Mouse (Mus musculus): ENCODE data around the gene Necab3.

The Necab3 gene

DNA sequence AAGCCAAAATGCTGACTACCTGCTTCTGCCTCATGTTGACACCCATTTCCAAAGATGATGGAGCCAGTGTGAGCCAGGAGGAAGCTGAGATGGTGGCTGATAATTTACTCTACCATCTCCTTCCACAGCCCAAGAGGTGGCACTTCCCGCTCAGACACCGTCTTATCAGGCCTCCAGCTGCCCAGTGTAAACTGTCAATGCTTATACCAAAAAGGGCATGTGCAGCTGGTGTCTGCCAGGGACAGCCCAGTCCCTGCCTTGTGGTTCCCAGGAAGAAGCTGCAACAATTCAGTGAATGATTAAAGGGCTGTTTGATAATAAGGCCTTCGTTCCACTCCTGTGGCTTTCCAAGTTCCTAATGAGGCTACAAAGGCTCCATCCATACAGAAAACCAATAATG lies 20.0 kb downstream of the Necab3 start:
- DNase-seq, result no peak

DNA sequence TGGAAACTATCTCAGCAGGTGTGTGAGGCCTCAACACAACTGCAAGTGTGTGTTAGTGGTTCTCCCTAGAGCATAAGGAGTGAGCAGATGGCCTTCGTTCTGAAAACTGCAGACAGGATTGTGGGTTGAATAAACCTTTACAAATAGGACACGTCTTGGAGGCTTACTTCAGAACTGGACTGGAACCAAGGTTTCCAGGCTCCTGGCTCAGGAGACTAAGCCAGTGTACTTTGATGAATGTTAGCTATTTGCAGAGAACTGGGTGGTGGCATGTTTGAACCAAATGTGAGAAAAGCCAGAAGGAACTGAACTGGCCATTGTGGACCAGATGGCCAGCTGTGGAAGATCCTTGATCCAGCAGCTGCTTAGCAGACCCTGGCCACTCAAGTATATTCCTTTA lies 20.4 kb downstream of the Necab3 start:
- peak; percentile 80 for DNase-seq

DNA sequence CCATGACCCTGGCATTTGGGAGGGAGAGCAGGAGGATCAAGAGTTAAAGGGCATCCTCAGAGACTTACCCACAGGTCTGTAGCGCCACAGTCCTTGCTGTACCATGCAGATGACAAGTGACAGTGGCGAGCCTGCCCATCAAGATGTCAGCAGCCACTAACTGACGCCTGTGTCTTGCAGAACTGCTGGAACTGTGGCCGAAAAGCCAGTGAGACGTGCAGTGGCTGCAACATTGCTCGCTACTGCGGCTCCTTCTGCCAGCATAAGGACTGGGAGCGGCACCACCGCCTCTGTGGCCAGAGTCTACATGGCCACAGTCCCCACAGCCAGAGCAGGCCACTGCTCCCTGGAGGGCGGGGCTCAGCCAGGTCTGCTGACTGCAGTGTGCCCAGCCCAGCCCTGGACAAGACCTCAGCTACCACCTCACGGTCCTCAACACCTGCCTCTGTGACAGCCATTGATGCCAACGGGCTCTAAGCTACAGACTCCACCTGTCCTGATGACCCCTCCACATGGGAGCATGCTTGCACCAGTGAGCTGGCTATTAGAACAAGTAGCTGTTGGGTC lies 23.9 kb downstream of the Necab3 start:
- DNase-seq, result no peak

DNA sequence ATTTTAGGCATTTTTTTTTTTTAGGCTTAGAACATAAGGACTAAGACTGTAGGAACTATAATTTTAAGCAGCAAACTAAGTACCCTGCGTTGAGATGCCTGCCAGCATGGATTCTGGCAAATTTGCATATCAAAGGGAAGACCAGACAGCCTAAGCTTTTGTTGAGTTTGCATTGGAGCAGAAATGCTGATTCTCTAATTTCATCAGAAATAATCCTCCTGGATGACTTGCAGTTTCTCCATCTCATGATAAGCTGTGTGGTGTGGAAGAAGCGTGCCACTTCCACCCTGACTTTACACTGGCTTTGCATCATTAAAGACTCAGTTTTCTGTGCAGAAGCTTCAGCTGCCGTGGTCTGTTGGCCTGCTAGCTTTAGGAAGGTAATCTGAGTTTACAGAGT lies 25.8 kb downstream of the Necab3 start:
- no peak for DNase-seq

DNA sequence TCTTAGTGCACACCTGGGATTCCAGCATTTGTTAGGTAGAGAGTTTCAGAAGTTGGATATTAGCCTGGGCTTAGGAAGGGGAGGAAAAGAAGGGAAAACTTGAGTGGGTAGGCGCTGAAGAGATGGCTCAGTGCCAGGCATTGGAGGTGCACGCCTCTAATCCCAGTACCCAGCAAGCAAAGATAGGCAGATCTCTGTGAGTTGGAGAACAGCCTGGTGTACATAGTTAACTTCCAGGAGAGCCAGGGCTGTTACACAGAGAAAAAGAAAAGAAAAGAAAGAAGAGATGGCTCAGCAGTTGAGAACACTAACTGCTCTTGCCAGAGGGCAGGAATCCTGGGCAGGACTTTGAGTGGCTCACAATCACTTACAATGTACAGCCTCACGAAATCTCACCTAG lies 32.2 kb downstream of the Necab3 start:
- no peak for DNase-seq

DNA sequence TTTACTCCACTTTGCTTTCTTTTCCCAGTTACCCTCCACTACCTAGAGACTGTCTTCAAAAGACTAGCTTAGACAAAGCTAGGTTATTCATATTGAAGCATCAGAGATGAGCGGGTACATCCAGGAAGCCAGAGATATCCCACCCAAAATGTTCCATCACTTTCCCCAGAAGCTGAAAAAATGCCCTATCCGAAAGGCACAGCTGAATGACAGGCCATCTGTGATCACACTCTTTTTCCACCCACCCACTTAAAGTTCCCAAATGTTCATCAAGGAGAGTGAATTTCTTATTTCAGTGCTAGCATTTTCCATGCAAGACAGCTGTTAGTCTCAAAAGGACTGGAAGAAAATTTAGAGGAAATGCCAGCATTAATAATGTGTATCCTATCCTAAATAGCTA lies 33.4 kb downstream of the Necab3 start:
- peak; percentile 73 for DNase-seq

DNA sequence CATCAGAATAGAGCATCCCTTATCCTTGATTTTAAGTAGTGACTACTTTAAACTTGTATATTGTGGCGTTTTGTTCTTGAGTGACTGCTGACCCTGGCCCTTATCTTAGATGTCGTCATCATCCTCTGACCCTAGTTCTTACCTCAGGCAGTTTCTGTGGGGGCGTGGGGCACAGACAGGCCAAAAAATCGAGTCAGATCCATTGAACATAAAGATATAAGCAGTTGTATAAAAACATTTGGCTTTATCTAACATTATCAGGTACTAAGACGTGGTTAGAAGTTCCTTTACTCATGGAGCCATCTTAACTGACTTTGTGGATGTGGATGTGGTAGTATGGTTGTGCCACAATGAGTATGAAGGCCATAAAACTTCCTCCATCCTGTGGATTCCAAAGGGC lies 36.4 kb downstream of the Necab3 start:
- DNase-seq, result no peak

DNA sequence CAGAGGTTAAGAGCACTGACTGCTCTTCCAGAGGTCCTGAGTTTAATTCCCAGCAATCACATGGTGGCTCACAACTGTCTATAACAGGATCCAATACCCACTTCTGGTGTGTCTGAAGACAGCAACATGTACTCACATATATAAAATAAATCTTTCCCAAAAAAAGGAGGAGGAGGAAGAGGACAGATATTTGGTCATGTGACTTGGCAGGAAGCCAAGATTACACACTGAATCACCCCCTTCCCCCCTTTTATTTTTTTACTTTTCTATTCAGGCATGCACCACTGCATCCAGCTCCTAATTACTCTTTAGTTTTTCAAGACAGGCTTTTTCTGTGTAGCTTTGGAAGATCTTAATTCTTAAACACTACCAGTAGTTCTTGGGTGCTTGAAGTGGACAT lies 37.2 kb downstream of the Necab3 start:
- DNase-seq, result no peak

DNA sequence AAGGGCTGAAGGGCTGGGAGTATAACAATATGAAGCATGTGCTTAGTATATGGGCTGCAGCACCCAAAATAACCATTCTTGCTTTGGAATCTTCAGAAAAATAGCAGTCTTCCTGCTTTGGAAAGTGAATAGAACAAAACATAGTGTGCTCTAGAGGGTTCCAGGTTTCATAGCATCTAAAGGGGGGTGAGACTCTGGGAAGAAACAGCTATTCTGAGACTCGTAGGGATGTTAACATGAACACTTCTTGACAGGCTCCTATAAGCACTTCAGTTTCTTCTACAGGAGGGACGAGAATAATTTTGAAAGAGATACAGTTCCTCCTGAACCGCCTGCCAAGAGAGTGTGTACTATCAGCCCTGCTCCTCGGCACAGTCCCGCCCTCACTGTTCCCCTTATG lies 41.3 kb downstream of the Necab3 start:
- no peak for DNase-seq

DNA sequence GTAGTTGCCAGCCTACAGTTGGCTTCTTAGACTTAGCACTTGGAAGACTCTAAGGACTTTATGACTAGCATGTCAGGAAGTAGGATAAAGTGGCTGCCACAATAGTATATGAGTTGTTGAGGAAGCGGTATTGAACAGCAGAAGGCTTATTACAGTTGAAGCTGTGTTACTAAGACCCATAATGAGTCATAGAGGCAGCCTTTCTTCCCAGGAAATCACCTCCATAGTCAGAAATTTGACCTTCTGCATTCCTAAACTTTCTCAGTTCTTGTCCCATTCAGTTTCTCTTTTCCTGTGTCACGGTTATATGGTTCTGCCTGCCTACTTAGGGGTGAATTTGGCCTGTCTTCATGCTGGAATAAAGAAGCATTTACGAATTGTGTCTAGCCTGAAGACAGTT lies 41.7 kb downstream of the Necab3 start:
- DNase-seq, result no peak

DNA sequence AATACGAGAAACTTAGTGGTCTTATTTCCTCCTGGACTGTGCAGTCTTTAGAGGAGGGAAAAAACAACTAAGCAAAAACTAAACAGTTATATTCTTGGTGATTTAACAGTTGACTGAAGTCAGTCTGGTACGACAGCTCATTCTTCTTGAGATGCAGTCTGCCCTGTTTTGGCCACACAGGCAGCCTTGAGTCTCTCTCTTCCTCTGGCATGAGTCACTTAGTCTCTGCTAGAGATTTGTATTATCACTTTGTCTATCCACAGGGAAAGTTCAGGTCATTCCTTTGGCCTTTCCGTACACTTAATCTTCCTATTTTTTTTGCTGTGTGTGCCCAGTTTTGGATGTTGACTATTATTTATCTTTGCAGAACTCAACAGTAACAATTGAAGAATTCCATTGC lies 48.5 kb downstream of the Necab3 start:
- no peak for DNase-seq

DNA sequence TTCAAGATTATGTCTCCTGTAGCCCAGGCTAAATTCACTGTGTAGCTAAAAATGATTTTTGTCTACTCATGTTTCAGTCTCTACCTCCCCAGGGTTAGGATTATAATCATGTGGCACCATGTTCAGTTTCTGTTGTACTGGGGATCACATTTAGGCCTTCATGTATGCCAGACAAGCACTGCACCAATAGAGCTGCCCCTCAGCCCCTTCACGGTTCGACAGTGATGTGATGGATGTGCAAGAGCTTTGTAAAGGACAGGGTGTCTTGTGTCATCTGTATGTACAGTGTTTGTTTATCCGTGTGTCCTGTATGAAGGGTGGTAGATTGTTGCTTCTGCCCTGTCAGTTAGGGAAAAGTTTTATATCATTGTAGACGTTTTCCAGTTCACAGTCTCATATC lies 50.2 kb downstream of the Necab3 start:
- no peak for DNase-seq

DNA sequence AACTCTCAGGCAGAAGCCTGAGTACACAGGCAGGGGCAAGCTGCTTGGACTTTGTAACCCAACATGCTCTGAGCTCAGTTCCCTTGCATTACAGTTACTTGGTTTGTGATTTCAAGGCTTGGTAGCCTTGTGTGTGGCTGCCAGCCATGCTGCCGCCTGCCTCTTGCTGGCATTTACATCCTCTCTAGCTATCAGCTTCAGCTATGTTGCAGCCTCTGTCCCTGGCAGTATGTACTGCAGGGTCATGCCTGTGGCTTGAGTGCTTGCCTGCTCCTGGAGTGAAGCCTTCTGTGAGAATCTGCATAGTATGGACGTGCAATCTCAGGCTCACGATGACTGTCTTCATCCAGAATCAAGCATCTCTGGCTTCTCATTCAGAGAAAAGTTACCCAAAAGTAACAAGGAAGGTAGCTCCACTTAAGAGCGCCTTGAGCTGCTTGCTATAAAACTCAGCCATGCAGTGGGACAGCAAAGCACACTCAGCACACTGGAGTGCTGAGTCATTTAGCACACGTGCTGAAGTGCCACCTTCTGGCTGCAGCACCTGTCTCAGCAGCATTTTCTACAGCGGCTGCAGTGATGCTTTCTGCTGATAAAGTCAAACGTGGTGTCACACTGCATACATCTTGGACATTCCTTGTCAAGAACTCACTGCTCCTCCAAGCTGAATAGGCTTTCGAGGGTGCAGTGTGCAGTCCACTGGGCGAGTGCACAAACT lies 51.0 kb downstream of the Necab3 start:
- DNase-seq, result peak; percentile 61

DNA sequence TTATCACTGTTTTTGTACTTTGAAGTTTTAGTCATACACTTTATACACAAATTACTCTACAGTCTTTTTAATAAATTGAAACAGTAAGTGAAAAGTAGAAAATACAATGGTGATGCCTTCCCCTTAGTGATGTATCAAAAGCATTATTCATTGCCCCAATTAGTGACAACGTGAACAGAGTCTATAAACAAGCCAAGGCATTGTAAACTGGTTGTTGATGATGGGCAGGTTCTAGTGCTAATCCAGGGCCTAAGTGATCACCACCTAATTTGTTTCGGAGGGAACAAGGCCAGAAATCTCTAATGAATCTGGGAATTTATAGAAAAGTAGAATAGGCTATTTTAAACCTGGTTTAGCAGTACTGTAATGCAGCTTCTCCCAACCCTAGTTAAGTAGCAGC lies 51.6 kb downstream of the Necab3 start:
- DNase-seq, result no peak

DNA sequence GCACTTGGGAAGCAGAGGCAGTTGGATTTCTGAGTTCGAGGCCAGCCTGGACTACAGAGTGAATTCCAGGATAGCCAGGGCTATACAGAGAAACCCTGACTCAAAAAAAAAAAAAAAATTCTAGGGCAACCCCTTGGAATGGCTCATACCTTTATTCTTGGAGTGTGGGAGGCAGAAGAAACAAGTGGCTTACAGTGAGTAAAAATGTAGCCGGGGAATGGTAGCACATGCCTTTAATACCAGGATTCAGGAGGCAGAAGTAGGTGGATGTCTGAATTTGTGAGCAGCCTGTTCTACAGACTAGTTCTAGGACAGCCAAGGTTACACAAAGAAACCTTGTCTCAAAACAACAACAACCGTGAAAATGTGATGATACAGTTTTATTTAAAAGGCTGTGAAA lies 57.9 kb downstream of the Necab3 start:
- DNase-seq, result peak; percentile 25

DNA sequence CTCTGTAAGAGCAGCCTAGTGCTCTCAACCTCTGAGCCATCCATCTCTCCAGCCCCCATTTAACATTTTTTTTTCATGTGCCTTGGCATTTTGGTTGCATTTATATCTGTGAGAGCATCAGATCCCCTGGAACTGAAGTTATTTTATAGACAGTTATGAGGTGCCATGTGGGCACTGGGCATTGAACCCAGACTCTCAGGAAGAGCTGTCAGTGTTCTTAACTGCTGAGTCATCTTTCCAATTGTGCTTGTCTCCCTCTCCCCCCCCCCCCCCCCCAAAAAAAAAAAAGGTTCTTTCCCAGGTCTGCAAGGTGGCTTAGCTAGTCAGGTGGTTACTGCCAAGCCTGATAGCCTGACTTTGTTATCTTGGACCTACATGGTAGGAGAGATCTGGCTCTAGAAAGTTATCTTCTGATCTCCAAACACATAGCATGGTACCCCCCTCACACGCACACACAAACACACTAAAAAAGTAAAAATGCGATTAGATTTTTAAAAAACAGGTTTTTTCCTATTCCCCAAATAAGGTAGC lies 58.9 kb downstream of the Necab3 start:
- no peak for DNase-seq

DNA sequence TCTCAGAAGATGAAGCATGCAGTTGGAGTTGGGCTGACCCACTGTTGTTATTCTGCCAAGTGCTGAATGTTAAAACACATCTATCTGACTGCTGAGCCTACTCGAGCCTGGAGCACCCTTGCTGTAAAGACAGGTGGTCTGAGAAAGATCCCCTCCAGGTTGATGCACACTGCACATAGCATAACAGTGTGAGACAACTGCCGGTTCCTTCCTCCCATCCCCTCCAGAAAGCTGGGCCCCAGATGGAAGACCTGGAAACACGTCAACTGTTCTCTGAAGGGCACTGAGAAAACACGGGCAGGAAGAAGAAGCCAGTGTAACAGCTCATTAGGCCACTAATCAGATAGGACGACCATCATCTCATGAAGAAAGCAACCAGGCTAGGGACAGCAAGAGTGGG lies 60.1 kb downstream of the Necab3 start:
- DNase-seq, result no peak

DNA sequence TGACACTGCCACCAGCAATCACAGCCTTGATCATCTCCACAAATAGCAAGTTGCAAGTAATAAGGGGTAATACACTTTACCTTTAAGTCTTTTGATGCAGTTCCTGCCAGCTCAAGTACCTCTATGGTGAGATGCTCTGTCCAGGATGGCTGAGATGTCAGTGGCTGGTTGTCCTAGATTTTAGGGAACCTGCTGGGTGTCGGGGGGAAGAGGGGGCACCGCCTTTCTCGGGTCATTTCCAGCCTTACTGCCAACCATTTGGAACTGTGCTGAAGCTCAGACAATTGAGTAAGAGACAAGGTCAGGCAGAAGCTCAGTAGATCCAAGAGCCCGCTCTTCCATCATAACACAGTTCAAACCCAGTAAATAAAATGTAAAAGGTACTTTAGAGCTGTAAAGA lies 63.7 kb downstream of the Necab3 start:
- DNase-seq, result no peak

All from right cerebral cortex, adult 18-20 months (tissue).